Mouse (Mus musculus) limb, embryonic 11.5 days (tissue): ENCODE data around the gene Nr4a2. TPM values are rescaled to one million over a fixed set of nuclear protein-coding genes. Genes with fewer than 3 reads are reported as not detected.

Experiments used
- ATAC-seq: fragments of 200-750 bp; cut with Nextera tagmentation; 2 replicates; pipeline ENCODE4 v1.8.0; 2017; ENCODE audit warnings: low read depth; ENCODE audit not compliant: insufficient number of reproducible peaks, low FRiP score, low TSS enrichment
- DNase-seq: peaks from one replicate; pipeline ENCODE4 v3.0.0-alpha.2; 2015; ENCODE audit warnings: low spot score
- H3K27ac ChIP-seq: fragments of 300-500 bp; sonication (generic); replicated peaks from 2 replicates; pipeline ENCODE4 v1.5.1; 2014; ENCODE audit warnings: low read depth, mild to moderate bottlenecking, low read length
- H3K27me3 ChIP-seq: fragments of 300-500 bp; sonication (generic); 2 replicates; pipeline ENCODE4 v1.6.1; 2014; ENCODE audit warnings: mild to moderate bottlenecking, low read length, mixed read lengths; ENCODE audit not compliant: control insufficient read depth, insufficient read depth
- H3K36me3 ChIP-seq: fragments of 300-500 bp; sonication (generic); 2 replicates; pipeline ENCODE4 v1.6.1; 2014; ENCODE audit warnings: mild to moderate bottlenecking, low read length, moderate library complexity, mixed read lengths; ENCODE audit not compliant: control insufficient read depth, insufficient read depth
- H3K4me1 ChIP-seq: fragments of 300-500 bp; sonication (generic); 2 replicates; pipeline ENCODE4 v1.6.1; 2014; ENCODE audit warnings: low read length, mixed read lengths; ENCODE audit not compliant: control insufficient read depth, insufficient read depth
- H3K4me2 ChIP-seq: fragments of 300-500 bp; sonication (generic); 2 replicates; pipeline ENCODE4 v1.6.1; 2014; ENCODE audit warnings: low read depth, mild to moderate bottlenecking, moderate library complexity; ENCODE audit not compliant: severe bottlenecking
- H3K4me3 ChIP-seq: fragments of 300-500 bp; sonication (generic); 2 replicates; pipeline ENCODE4 v1.5.1; 2014; ENCODE audit warnings: low read depth, low read length
- H3K9ac ChIP-seq: fragments of 300-500 bp; sonication (generic); 2 replicates; pipeline ENCODE4 v1.6.1; 2014; ENCODE audit warnings: mild to moderate bottlenecking, low read length
- H3K9me3 ChIP-seq: fragments of 300-500 bp; sonication (generic); 2 replicates; pipeline ENCODE4 v1.6.1; 2016; ENCODE audit warnings: low read length; ENCODE audit not compliant: control insufficient read depth
- WGBS: fragments of 180-500 bp; shearing (Covaris S2); extraction: QIAGEN DNeasy Blood & Tissue Kit; methylation state at CpG from one replicate; pipeline ENCODE4 v1.1.7; 2014; 5-methylcytosine and 5-hydroxymethylcytosine counted together
- polyA plus RNA-seq: library from polyadenylated mRNA; unstranded; fragments of >200 nt; fragmentation: Nextera tagmentation; extraction: Ambion mirVana; gene quantifications from 2 replicates; pipeline ENCODE4 v1.2.1, GENCODE M21; 2014

Gene Nr4a2
- polyA plus RNA-seq, 1 experiment from 2014 or later, result 7.7 TPM

DNA sequence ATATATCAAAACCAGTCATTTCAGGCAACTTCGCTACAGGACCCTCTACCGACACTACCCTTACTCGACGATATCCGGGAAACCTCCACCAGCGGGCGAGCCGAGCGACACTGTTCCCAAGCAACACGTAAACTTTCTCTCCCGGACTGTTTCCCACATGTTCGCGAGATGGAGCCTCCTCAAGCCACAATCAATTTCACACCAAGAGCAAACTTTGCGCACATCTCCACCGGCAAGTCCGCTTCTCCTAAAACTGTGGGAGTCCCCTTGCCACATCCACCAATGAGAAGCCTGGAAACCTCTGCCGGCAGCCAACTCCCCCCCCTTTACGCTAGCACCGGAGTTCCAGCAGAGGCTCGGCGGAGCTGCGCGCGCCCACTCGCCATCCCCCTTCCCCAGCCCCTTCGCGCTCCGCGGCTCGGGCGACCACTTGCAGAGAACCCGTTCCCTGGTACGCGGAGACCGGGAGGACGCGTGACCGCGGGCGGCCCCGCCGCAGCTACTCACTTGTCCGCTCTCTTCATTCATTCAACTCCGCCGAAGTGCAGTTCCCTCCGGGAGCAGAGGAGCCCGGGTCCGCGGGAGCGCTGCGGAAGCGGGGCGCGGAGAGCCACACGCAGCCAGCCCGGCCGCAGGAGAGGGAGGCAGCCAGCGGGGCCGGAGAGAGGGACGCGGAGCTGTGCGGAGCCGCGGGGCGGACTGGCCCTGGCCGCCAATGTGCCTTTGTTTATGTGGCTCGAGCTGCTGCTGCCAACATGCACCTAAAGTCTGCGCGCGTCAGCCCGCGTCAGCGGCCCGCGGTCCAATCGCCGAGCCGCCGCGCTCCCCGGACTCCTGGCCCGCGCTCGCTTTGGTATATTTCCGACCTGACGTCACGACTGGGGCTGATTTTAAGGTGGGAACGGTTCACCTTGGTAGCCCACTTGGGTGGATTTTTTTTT, 9.3 kb downstream of the Nr4a2 start:
- H3K9me3 ChIP-seq, result no peaks in the 10 kb centered on the region
- under 1% methylated on average over 78 of the region's 88 CpGs for WGBS
- H3K9ac ChIP-seq, result peak overlapping the region; percentile 69
- DNase-seq (peak; percentile 85), ATAC-seq (peak; percentile 80)
- peak overlapping the region; percentile 61; the same call in 1 of the 2 replicates for H3K27ac ChIP-seq
- H3K27me3 ChIP-seq, result peaks cover 34% of the 10 kb centered on the region
- no peaks in the 10 kb centered on the region for H3K4me1 ChIP-seq
- no peaks in the 10 kb centered on the region for H3K36me3 ChIP-seq
- H3K4me2 ChIP-seq, result peak overlapping the region; percentile 96
- peak overlapping the region; percentile 87 for H3K4me3 ChIP-seq

- H3K27ac ChIP-seq, result no peak overlapping the region
- peak overlapping the region; percentile 87 for H3K4me3 ChIP-seq
- WGBS, result 9% methylated on average over 5 of the region's 5 CpGs
- H3K27me3 ChIP-seq, result peaks cover 43% of the 10 kb centered on the region
- H3K4me2 ChIP-seq, result peak overlapping the region; percentile 96
- no peaks in the 10 kb centered on the region for H3K4me1 ChIP-seq
- ATAC-seq (no peak), DNase-seq (peak; percentile 29)
- H3K9ac ChIP-seq, result no peak overlapping the region
- H3K9me3 ChIP-seq, result no peaks in the 10 kb centered on the region
- no peaks in the 10 kb centered on the region for H3K36me3 ChIP-seq
These were observed 10.4 kb downstream of the Nr4a2 start for GRCm38 (mm10) chr2:57113431-57113830.

DNA sequence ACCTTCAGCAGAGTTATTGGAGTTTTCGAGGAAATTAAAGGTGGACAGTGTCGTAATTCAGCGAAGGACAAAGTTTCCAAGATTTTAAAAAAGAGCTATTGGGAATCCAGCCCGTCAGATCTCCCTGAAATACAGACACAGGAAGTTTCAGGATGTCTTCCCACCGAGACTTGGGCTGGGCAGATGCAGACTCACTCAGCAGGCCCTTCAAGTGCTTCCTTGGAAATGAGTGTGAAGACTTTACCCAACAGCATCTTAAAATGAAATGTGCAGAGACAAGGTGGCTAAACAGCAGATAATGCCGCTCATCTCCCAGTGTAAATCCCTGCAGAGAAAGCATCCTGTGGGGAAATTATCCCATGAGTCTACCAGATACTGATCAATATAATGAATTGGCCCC, 10.9 kb downstream of the Nr4a2 start:
- no peaks in the 10 kb centered on the region for H3K9me3 ChIP-seq
- no peak overlapping the region for H3K4me3 ChIP-seq
- no peak overlapping the region for H3K27ac ChIP-seq
- H3K4me2 ChIP-seq, result no peak overlapping the region
- 11% methylated on average over 6 of the region's 6 CpGs for WGBS
- H3K27me3 ChIP-seq, result peaks cover 47% of the 10 kb centered on the region
- no peak overlapping the region for H3K9ac ChIP-seq
- H3K4me1 ChIP-seq, result no peaks in the 10 kb centered on the region
- no peak for DNase-seq
- no peak for ATAC-seq
- H3K36me3 ChIP-seq, result no peaks in the 10 kb centered on the region

DNA sequence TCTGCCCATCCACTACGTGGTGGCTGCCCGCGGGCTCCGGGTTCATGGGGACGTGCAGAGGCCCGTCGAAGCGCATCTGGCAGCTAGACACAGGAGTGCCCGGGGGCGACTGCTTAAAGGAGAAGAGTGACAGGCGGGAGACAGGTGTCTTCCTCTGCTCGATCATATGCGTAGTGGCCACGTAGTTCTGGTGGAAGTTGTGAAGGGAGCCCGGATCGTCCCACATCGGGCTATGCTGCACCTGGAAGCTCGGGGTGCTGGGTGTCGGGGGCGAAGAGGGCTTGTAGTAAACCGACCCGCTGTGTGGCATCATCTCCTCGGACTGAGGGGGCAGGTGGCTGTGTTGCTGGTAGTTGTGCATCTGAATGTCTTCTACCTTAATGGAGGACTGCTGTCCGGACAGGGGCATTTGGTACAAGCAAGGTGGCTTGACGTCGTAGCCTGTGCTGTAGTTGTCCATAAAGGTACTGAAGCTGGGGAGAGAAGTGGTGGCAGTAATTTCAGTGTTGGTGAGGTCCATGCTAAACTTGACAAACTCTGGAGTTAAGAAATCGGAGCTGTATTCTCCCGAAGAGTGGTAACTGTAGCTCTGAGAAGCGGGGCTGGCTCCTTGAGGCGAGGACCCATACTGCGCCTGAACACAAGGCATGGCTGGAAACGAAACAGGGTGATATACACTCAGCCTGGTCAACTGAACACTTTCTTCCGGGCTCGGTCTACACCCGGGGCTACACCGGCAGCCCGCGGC, 11.8 kb downstream of the Nr4a2 start:
- Histone ChIP-seq H3K4me2 (no peak overlapping the region), H3K27ac (no peak overlapping the region), H3K9me3 (no peaks in the 10 kb centered on the region), H3K9ac (no peak overlapping the region), H3K36me3 (no peaks in the 10 kb centered on the region), H3K4me1 (no peaks in the 10 kb centered on the region), H3K4me3 (no peak overlapping the region), H3K27me3 (peaks cover 52% of the 10 kb centered on the region)
- 5% methylated on average over 38 of the region's 38 CpGs for WGBS
- ATAC-seq (no peak), DNase-seq (peak; percentile 40)

DNA sequence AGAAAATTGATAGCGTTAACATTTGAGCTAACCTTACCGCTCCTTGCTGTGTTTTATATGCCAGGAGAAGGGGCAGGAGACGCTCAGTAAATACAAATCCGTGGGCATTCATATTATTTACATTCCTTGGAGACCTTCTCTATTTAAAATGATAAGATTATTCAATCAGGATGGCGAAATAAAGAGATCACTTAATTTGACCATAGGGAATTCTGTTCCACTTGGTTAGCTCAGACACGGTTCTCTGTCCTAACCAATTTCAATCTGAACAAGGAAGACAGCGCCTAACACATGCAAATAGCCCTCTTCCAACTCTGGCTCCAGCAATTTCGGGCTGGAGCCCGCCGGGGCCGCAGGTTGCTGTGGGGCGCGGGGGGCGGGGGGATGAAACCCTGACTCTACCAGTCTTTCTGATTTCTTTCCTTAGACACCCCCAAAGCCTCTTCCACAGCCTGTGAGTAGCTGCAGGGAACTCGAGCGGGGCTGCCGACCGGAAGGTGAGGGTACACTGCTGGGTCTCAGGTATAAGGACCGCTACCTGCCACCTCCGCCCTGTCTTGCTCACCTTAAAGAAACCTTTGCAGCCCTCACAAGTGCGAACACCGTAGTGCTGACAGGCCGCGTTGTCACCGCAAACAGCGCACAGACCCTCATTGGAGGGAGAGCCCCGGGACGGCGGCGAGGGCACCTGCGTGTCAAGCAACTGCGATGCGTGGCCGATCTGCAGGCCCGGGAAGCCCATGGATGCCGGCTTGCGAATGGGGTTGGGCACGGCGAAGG, 12.6 kb downstream of the Nr4a2 start:
- DNase-seq (peak; percentile 58), ATAC-seq (no peak)
- no peaks in the 10 kb centered on the region for H3K4me1 ChIP-seq
- no peak overlapping the region for H3K4me3 ChIP-seq
- no peak overlapping the region for H3K27ac ChIP-seq
- H3K27me3 ChIP-seq, result peaks cover 53% of the 10 kb centered on the region
- no peak overlapping the region for H3K4me2 ChIP-seq
- H3K9me3 ChIP-seq, result no peaks in the 10 kb centered on the region
- H3K36me3 ChIP-seq, result no peaks in the 10 kb centered on the region
- WGBS, result 3% methylated on average over 39 of the region's 39 CpGs
- no peak overlapping the region for H3K9ac ChIP-seq

DNA sequence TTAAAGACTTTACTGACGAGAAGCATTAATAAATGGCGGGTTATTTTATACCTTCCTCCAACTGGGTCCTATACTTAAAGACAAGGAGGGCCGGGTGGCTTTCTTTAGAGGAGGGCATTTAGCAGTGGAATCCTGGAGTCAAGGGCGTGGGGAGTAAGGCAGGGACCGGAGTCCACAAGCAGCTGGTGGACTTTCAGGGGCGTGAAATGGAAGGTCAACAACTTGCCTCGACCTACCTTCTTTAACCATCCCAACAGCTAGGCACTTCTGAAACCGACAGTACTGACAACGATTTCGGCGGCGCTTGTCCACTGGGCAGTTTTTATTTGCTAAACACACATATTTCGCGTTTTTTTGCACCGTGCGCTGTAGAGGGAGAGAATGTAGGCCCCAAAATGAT, 13.4 kb downstream of the Nr4a2 start:
- H3K4me3 ChIP-seq, result no peak overlapping the region
- no peaks in the 10 kb centered on the region for H3K36me3 ChIP-seq
- H3K9me3 ChIP-seq, result no peaks in the 10 kb centered on the region
- 5% methylated on average over 16 of the region's 16 CpGs for WGBS
- H3K4me2 ChIP-seq, result no peak overlapping the region
- no peak overlapping the region for H3K27ac ChIP-seq
- H3K4me1 ChIP-seq, result no peaks in the 10 kb centered on the region
- ATAC-seq (no peak), DNase-seq (peak; percentile 49)
- peaks cover 61% of the 10 kb centered on the region for H3K27me3 ChIP-seq
- no peak overlapping the region for H3K9ac ChIP-seq

GRCm38 (mm10) chr2:57109926-57110325, 13.9 kb downstream of the Nr4a2 start:
- Histone ChIP-seq H3K9me3 (no peaks in the 10 kb centered on the region), H3K4me2 (no peak overlapping the region), H3K27ac (no peak overlapping the region), H3K27me3 (peaks cover 66% of the 10 kb centered on the region), H3K36me3 (no peaks in the 10 kb centered on the region), H3K9ac (no peak overlapping the region), H3K4me1 (no peaks in the 10 kb centered on the region), H3K4me3 (no peak overlapping the region)
- WGBS, result 4% methylated on average over 14 of the region's 14 CpGs
- ATAC-seq (no peak), DNase-seq (no peak)

DNA sequence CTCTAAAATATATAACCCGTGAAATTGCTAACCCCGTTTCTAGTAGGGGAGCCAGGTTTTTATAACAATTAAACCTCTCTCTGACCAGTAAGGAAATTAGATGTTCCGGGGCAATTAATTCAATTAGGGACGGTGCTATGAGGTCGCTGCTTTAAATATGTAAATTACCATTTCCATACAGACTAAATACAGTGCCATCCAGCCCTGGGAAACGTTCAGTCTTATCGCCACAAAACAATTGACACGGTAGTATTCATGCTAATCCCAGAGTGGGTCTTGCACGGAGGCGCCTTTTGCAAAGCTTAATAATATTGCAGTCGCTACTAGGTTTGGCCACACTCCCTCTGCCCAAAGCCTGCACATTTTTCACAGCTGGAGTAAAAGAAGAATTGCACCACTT, 14.5 kb downstream of the Nr4a2 start:
- WGBS, result 3% methylated on average over 11 of the region's 11 CpGs
- peaks cover 72% of the 10 kb centered on the region for H3K27me3 ChIP-seq
- DNase-seq (peak; percentile 37), ATAC-seq (no peak)
- no peak overlapping the region for H3K4me2 ChIP-seq
- H3K36me3 ChIP-seq, result no peaks in the 10 kb centered on the region
- H3K4me3 ChIP-seq, result no peak overlapping the region
- H3K9ac ChIP-seq, result no peak overlapping the region
- H3K9me3 ChIP-seq, result no peaks in the 10 kb centered on the region
- no peaks in the 10 kb centered on the region for H3K4me1 ChIP-seq
- no peak overlapping the region for H3K27ac ChIP-seq
